Mouse (Mus musculus) embryonic facial prominence, embryonic 14.5 days (tissue): Measurements from ENCODE around the gene Zbtb38. TPM values are rescaled to one million over a fixed set of nuclear protein-coding genes. Genes with fewer than 3 reads are reported as not detected.

Experiments
- ATAC-seq: fragments of 200-750 bp; cut with Nextera tagmentation; 2 replicates; pipeline ENCODE4 v1.8.0; 2017; ENCODE audit warnings: low read depth, moderate number of reproducible peaks, moderate TSS enrichment
- DNase-seq: peaks from one replicate; pipeline ENCODE4 v3.0.0-alpha.2; 2015; ENCODE audit warnings: low spot score
- H3K27ac ChIP-seq: fragments of 300-500 bp; sonication (generic); replicated peaks from 2 replicates; pipeline ENCODE4 v1.5.1; 2014; ENCODE audit warnings: low read depth, mild to moderate bottlenecking, low read length, moderate library complexity
- H3K27me3 ChIP-seq: fragments of 300-500 bp; sonication (generic); replicated peaks from 2 replicates; pipeline ENCODE4 v1.6.1; 2014; ENCODE audit warnings: low read length; ENCODE audit not compliant: control insufficient read depth, insufficient read depth
- H3K36me3 ChIP-seq: fragments of 300-500 bp; sonication (generic); 2 replicates; pipeline ENCODE4 v1.6.1; 2014; ENCODE audit warnings: low read length, mixed read lengths; ENCODE audit not compliant: control insufficient read depth, insufficient read depth
- H3K4me1 ChIP-seq: fragments of 300-500 bp; sonication (generic); 2 replicates; pipeline ENCODE4 v1.6.1; 2014; ENCODE audit warnings: antibody characterized with exemption, low read length; ENCODE audit not compliant: control insufficient read depth, insufficient read depth
- H3K4me2 ChIP-seq: fragments of 300-500 bp; sonication (generic); 2 replicates; pipeline ENCODE4 v1.6.1; 2014; ENCODE audit warnings: low read depth, mild to moderate bottlenecking, low read length, moderate library complexity, mixed read lengths
- H3K4me3 ChIP-seq: fragments of 300-500 bp; sonication (generic); 2 replicates; pipeline ENCODE4 v1.5.1; 2014; ENCODE audit warnings: low read depth, mild to moderate bottlenecking, low read length
- H3K9ac ChIP-seq: fragments of 300-500 bp; sonication (generic); 2 replicates; pipeline ENCODE4 v1.6.1; 2014; ENCODE audit warnings: low read depth, mild to moderate bottlenecking, low read length, moderate library complexity, mixed read lengths
- H3K9me3 ChIP-seq: fragments of 300-500 bp; sonication (generic); 2 replicates; pipeline ENCODE4 v1.6.1; 2016; ENCODE audit warnings: low read length; ENCODE audit not compliant: control insufficient read depth
- whole genome bisulfite sequencing: fragments of 180-500 bp; shearing (Covaris S2); extraction: QIAGEN DNeasy Blood & Tissue Kit; methylation state at CpG from one replicate; pipeline ENCODE4 v1.1.7; 2014; 5-methylcytosine and 5-hydroxymethylcytosine counted together
- polyA plus RNA-seq: library from polyadenylated mRNA; unstranded; fragments of >200 nt; fragmentation: Nextera tagmentation; extraction: Ambion mirVana; gene quantifications from 2 replicates; pipeline ENCODE4 v1.2.1, GENCODE M21; 2014

Zbtb38 gene
- polyA plus RNA-seq, 1 experiment from 2014 or later: 18.1 TPM

GRCm38 (mm10) chr9:96754625-96754969 is 2.0 kb upstream of the Zbtb38 start:
- Histone ChIP-seq H3K36me3 (no peaks in the 10 kb centered on the region), H3K9ac (no peak overlapping the region), H3K9me3 (peaks cover 6% of the 10 kb centered on the region; the same call in 1 of the 2 replicates), H3K27ac (no peak overlapping the region), H3K4me2 (no peak overlapping the region), H3K27me3 (no peaks in the 10 kb centered on the region), H3K4me3 (no peak overlapping the region), H3K4me1 (peaks cover 4% of the 10 kb centered on the region; the same call in 1 of the 2 replicates)
- ATAC-seq: no peak
- 62% methylated on average over 1 of the region's 1 CpGs for WGBS
- no peak for DNase-seq

DNA sequence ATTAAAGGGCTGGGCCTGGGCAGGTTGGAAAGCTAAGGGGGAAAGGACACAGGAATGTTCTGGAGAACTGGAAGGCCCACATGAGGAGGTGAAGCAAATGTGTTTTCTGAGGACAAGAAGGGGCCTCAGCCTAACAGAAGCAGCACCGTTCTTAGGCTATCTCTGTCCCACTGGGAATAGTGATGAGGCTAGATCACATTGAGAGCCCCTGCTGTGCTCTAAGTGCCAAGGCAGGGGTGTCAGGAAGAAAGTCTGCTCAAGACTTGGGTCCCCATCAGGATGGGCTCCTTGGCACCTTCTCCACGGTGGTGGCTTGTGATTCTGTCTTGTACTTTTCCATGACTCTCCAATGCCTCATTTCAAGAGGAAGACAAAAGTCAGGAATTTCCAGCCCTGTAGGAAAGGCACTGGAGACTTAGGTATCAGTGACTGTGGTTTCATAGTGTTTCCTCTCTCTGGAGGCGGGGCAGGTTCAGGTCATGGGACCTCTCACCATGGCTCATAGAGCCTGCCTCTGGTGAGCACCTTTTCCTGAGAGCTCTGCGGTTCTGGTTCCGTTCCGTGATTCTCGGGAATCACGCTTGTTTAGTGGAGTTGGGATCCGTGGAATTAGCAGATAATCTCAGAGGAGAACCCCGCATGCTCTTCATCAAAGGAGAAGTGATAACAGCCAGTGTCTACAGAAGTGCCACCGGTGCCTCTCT is 1.4 kb upstream of the Zbtb38 start:
- no peak for DNase-seq

GRCm38 (mm10) chr9:96753392-96753791 is 761 bp upstream of the Zbtb38 start:
- Histone ChIP-seq H3K27ac (no peak overlapping the region), H3K4me1 (peaks cover under 1% of the 10 kb centered on the region; the same call in 1 of the 2 replicates), H3K36me3 (no peaks in the 10 kb centered on the region), H3K4me3 (no peak overlapping the region), H3K4me2 (no peak overlapping the region), H3K9me3 (peaks cover 6% of the 10 kb centered on the region; the same call in 1 of the 2 replicates), H3K27me3 (no peaks in the 10 kb centered on the region), H3K9ac (no peak overlapping the region)
- 90% methylated on average over 8 of the region's 8 CpGs for WGBS
- ATAC-seq (no peak), DNase-seq (no peak)

More for the DNA sequence above, 1.4 kb upstream of the Zbtb38 start:
- Histone ChIP-seq H3K9ac (no peak overlapping the region), H3K27me3 (no peaks in the 10 kb centered on the region), H3K4me1 (peaks cover 4% of the 10 kb centered on the region; the same call in 1 of the 2 replicates), H3K4me3 (no peak overlapping the region), H3K4me2 (no peak overlapping the region), H3K9me3 (peaks cover 6% of the 10 kb centered on the region; the same call in 1 of the 2 replicates), H3K27ac (no peak overlapping the region), H3K36me3 (no peaks in the 10 kb centered on the region)
- 68% methylated on average over 11 of the region's 11 CpGs for WGBS
- no peak for ATAC-seq

DNA sequence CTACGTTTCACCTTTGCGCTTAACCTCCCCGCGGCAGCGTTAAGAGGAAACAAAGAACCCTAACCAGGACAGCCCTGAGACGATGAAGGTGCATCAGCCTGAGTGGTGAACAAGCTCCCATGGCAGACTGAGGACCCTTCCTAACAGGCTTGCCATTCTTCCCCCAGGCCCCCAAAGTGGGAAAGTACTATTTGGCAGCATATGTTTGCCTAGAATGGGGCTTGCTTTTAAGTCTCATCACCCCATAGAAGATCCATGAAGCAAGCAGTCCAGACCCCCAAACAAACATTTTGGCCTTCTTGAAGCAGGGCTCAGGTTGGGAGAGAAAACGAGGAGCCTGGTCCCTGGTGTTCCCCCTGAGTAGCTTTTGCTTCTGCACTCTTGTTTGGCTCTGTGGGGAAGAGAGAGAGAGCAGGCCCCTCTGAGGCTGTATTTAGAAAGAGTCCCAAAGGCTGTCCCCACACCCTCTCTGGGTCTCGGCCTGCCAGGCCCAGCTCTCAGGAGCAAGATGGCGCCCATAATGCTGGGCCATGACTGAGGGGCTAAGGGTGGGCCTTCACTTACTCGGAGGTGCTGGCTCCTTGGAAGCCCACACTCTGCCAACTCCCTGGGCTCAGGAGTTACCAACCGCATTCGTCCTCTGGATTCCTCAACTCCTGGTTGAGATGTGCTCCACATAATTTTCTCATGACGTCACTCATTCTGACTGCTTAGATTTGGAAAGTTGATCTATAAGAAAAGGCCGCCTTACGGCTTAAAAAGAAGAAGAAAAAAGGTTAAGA is 619 bp downstream of the Zbtb38 start:
- Histone ChIP-seq H3K4me3 (no peak overlapping the region), H3K27ac (peak overlapping the region; percentile 4), H3K9ac (no peak overlapping the region), H3K27me3 (no peaks in the 10 kb centered on the region), H3K4me1 (no peaks in the 10 kb centered on the region), H3K36me3 (no peaks in the 10 kb centered on the region), H3K4me2 (no peak overlapping the region), H3K9me3 (peaks cover 10% of the 10 kb centered on the region)
- DNase-seq (no peak), ATAC-seq (no peak; the same call in 1 of the 2 replicates)
- 83% methylated on average over 15 of the region's 15 CpGs for WGBS

DNA sequence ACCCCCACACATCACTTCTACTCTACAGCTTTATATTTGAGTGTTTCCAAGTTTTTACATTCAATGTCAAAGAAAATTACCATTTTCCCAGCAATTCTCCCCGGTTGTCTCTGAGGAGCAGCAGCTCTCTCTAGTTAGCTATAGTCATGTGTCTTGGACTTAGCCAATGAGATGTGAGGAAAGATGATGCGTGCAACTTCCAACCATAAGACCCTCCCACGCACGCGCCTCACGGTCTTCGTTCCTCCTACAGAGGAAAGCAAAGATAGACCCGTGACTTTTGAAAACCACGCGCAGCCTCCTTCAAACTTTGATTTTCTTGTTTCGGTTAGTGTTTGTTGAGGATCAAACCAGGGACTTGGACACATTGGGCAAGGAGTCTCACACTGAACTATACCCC is 2.0 kb downstream of the Zbtb38 start:
- DNase-seq (no peak), ATAC-seq (no peak)
- no peak overlapping the region for H3K4me3 ChIP-seq
- no peak overlapping the region for H3K9ac ChIP-seq
- H3K4me2 ChIP-seq: no peak overlapping the region
- no peaks in the 10 kb centered on the region for H3K36me3 ChIP-seq
- H3K9me3 ChIP-seq: peaks cover 14% of the 10 kb centered on the region
- WGBS: 98% methylated on average over 11 of the region's 11 CpGs
- H3K27ac ChIP-seq: no peak overlapping the region
- no peaks in the 10 kb centered on the region for H3K4me1 ChIP-seq
- no peaks in the 10 kb centered on the region for H3K27me3 ChIP-seq

DNA sequence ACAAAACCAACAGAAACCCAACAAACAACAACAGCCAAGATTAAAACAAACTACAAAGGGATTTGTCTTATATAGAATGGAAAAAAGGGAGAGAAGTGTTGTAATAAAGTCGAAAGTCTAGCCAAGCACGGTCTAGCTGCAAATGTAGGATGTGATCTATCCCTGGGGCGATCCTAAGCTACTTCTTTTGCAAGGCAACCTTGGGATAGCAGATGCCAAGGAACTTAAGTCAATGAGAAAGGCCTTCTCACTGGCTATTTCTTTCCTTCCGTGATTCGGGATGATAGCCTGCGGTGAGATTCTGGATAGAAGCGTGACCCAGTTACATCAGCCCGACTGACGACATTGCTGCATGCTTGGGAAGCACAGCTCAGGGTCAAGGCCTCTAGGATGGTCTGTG is 6.1 kb downstream of the Zbtb38 start:
- H3K4me1 ChIP-seq: no peaks in the 10 kb centered on the region
- no peak overlapping the region for H3K4me2 ChIP-seq
- H3K36me3 ChIP-seq: no peaks in the 10 kb centered on the region
- DNase-seq (no peak), ATAC-seq (no peak)
- H3K27me3 ChIP-seq: no peaks in the 10 kb centered on the region
- 96% methylated on average over 9 of the region's 9 CpGs for WGBS
- H3K9me3 ChIP-seq: peaks cover 14% of the 10 kb centered on the region
- no peak overlapping the region for H3K9ac ChIP-seq
- H3K27ac ChIP-seq: no peak overlapping the region
- no peak overlapping the region for H3K4me3 ChIP-seq

DNA sequence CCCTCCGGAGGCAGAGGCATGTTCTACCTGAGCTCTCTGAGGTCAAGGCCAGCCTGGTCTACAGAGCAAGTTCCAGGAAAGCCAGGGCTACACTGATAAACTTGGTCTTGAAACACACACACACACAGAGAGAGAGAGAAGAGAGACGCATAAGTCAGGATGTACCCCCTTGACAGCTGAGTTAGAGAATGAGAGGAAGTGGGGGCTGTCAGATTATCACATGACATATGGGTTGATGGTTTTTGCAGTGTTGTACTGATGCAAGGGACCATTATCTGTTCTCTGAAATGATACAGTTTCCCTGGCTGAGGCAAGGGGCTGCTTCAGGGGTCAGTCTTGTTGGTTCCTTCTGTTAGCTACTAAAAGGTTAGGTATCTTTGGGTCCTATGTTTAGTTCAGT is 7.7 kb downstream of the Zbtb38 start:
- ATAC-seq: no peak
- Histone ChIP-seq H3K4me1 (peaks cover 7% of the 10 kb centered on the region; the same call in 1 of the 2 replicates), H3K27ac (no peak overlapping the region), H3K27me3 (no peaks in the 10 kb centered on the region), H3K9me3 (peaks cover 9% of the 10 kb centered on the region; the same call in 1 of the 2 replicates), H3K9ac (no peak overlapping the region), H3K36me3 (no peaks in the 10 kb centered on the region), H3K4me3 (no peak overlapping the region), H3K4me2 (no peak overlapping the region)
- 81% methylated on average over 2 of the region's 2 CpGs for WGBS
- no peak for DNase-seq

DNA sequence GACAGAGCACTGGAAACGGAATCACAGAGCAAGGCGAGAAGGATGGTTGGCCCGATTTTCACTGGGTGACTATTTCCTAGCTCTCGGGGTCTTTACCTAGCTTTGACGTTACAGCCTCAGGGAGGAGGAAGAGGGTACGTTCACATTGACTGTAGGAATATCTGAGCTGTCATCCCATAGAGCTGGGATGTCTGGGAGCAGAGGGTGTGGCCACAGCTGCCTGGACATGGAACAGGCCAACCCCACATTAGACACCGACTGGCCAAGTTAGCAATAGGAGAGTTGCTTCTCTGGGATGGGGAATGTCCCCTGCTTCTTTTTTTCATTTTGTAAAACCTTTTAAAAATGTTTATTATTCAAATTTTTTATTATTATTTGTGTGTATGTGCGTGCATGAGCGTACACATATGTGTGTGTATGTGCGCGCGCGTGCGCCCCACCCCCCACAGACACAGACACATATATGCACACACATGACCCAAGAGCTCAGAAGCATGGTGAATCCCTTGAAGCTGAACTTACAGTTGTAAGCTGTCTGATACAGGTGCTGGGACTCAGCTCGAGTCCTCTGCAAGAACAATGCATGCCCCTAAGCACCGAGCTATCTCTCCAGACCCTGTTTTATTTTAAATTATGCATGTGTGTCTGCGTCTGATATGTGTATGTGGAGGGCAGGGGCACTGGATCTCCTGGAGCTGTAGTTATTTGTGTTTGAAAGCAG is 11.1 kb downstream of the Zbtb38 start:
- Histone ChIP-seq H3K4me3 (no peak overlapping the region), H3K27me3 (no peaks in the 10 kb centered on the region), H3K9me3 (no peaks in the 10 kb centered on the region), H3K4me2 (no peak overlapping the region), H3K9ac (no peak overlapping the region), H3K4me1 (peaks cover 7% of the 10 kb centered on the region; the same call in 1 of the 2 replicates), H3K36me3 (no peaks in the 10 kb centered on the region), H3K27ac (no peak overlapping the region)
- DNase-seq (no peak), ATAC-seq (no peak)
- WGBS: 76% methylated on average over 17 of the region's 17 CpGs
